Mouse (Mus musculus) colon, adult 2 months (tissue): ENCODE results near the gene Tnfrsf8. TPM values are rescaled to one million over a fixed set of nuclear protein-coding genes. Genes with fewer than 3 reads are reported as not detected.

Source experiments
- polyA plus RNA-seq: library from polyadenylated mRNA; depleted of rRNA; stranded (reverse); fragments of >200 nt; gene quantifications from 2 replicates; pipeline ENCODE4 v1.2.3, GENCODE M21; 2012; rRNA removed

The Tnfrsf8 gene
- polyA plus RNA-seq: 0.21 and 0.24 TPM in 2 replicates

DNA sequence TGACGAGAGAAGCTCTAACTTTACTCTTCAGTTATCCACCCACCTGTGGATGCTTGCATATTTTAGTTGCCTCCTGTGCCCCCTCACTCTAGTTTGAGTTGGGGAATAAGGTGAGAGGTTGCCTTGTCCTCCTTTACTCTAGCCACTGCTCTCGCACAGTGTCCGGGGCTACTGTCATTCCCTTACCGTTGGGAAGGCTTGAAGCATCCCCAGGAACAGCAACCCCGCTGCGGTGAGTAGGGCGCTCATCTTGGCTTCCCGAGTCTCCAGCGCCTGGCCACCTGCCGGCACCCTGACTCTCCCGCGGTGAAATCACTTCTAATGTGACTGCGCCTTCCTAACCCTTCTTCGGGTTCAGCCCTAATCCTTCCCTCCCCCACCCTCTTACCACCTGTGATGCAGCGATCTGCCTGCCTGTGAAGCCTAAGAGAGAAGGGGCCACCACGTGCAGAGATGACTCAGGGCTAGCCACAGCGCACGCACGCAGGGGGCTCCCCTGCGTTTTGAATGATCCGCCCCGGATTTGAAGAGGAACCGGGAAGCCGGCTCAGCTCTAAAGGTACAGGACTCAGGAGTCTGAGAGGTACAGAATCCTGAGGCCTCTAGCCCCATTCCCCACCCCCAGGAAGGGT is at the start of gene Tnfrsf8:
Gene Tnfrsf8, minus strand, starts transcription at position 329 of the 632 bp plus-strand sequence.

DNA sequence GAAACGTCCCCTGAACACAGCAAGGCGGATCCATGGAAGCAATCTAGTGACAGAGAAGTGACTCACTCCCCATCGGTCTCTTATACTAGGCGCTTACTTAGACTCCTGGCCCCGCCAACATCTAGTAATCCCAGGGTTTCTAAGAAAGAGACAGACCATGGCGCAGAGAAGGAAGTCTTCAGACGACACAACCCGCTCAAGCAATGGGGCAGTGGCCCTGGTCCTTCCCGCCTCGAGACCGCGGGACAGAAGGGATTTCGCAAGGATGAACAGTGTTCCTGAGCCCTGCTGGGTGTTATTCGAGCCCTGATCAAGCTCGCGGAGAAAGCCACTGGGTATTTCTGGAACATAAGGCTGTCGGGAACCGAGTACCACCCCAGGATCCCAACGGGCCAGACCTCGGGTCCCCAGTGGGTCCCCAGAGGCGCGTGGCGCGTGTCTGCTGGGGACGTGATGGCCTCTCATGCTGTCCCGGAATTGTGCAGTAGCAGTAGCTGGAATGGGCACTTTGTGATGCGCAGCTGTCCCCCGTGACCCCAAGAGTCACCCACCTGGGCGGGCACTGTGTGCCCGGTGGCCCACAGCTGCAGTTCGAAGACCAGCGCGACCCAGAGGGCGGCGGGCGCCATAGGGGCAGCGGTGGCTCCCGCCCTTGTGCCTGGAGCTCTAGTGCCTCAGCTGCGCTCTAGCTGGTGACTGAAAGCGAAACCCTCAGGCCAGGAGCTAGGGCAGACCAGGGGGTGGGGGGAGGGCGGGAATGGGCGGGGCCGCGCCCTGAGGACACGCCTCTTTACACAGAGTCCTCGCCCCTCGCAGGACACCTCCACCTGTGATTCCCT is 68.6 kb downstream of the Tnfrsf8 start, which contains the start of gene Tnfrsf1b:
Gene Tnfrsf1b, minus strand, starts transcription at position 698 of the 839 bp plus-strand sequence.

Other genes with a start within 250 kb of the Tnfrsf8 start
- 13.6 and 17.2 TPM in 2 replicates for gene Vps13d, start 120.2 kb downstream of the Tnfrsf8 start, polyA plus RNA-seq
- 24.7 and 28.3 TPM in 2 replicates for gene Tnfrsf1b, start 68.3 kb downstream of the Tnfrsf8 start, polyA plus RNA-seq
- gene Zfp990, start 195.6 kb upstream of the Tnfrsf8 start, polyA plus RNA-seq: 0.07 TPM in 1 of 2 replicates, not detected in the other